Mouse (Mus musculus): ENCODE results near the gene Flrt1.

DNA sequence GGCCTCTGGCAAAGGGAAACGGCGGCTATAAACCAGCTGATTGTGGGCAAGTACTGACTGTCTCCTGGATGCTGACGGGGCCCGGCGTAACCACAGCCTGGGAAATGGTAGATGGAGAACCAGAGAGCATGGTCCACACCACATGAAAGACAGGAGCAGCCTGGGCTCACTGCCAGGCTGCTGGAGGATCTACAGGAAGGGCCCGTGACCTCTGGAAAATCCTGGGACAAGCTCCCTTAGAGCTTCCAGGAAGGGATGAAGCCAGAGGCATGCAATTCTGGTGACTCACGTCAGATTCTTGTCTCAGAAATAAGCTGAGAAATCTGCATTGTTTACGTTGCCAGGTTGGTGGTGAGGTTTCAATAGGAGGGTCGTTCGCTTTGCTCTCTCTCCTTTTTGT, 50.8 kb downstream of the Flrt1 start:
- no peak for TF ChIP-seq POLR2A (IDR thresholded peaks at IDR 0.05; ENCODE audit: control insufficient read depth, extremely low read depth, insufficient read depth, low read length, poor library complexity)
- TF ChIP-seq CTCF (IDR thresholded peaks at IDR 0.05; ENCODE audit: borderline replicate concordance, control insufficient read depth, extremely low read depth, insufficient read depth, low read length, poor library complexity), result no peak
